Mouse (Mus musculus) heart, embryonic 12.5 days (tissue): ENCODE data around the gene Fundc1. TPM values are rescaled to one million over a fixed set of nuclear protein-coding genes. Genes with fewer than 3 reads are reported as not detected.

ENCODE experiments used
- ATAC-seq: fragments of 200-750 bp; cut with Nextera tagmentation; 2 replicates; pipeline ENCODE4 v1.8.0; 2017; ENCODE audit warnings: moderate TSS enrichment, moderate library complexity; ENCODE audit not compliant: insufficient number of reproducible peaks, low FRiP score
- H3K27ac ChIP-seq: fragments of 300-500 bp; sonication (generic); 2 replicates; pipeline ENCODE4 v1.5.1; 2016; ENCODE audit warnings: mild to moderate bottlenecking, moderate library complexity; ENCODE audit not compliant: poor library complexity, severe bottlenecking
- H3K27me3 ChIP-seq: fragments of 300-500 bp; sonication (generic); replicated peaks from 2 replicates; pipeline ENCODE4 v1.6.1; 2016; ENCODE audit warnings: mild to moderate bottlenecking, moderate library complexity
- H3K36me3 ChIP-seq: fragments of 300-500 bp; sonication (generic); 2 replicates; pipeline ENCODE4 v1.6.1; 2016; ENCODE audit warnings: mild to moderate bottlenecking, moderate library complexity
- H3K4me1 ChIP-seq: fragments of 300-500 bp; sonication (generic); replicated peaks from 2 replicates; pipeline ENCODE4 v1.6.1; 2016; ENCODE audit warnings: mild to moderate bottlenecking
- H3K4me2 ChIP-seq: fragments of 300-500 bp; sonication (generic); 2 replicates; pipeline ENCODE4 v1.6.1; 2016; ENCODE audit warnings: mild to moderate bottlenecking, moderate library complexity
- H3K4me3 ChIP-seq: fragments of 300-500 bp; sonication (generic); 2 replicates; pipeline ENCODE4 v1.5.1; 2016; ENCODE audit warnings: mild to moderate bottlenecking
- H3K9ac ChIP-seq: fragments of 300-500 bp; sonication (generic); 2 replicates; pipeline ENCODE4 v1.6.1; 2016; ENCODE audit warnings: mild to moderate bottlenecking, moderate library complexity
- H3K9me3 ChIP-seq: fragments of 300-500 bp; sonication (generic); replicated peaks from 2 replicates; pipeline ENCODE4 v1.6.1; 2016; ENCODE audit warnings: mild to moderate bottlenecking, moderate library complexity
- WGBS: fragments of 180-500 bp; shearing (Covaris S2); methylation state at CpG from one replicate; pipeline ENCODE4 v1.1.7; 2016; 5-methylcytosine and 5-hydroxymethylcytosine counted together
- polyA plus RNA-seq: library from polyadenylated mRNA; unstranded; fragments of >200 nt; fragmentation: Nextera tagmentation; extraction: Ambion mirVana; gene quantifications from 2 replicates; pipeline ENCODE4 v1.2.1, GENCODE M21; 2016

The Fundc1 gene
- polyA plus RNA-seq = 37.6 and 40.4 TPM in 2 replicates

- H3K27ac ChIP-seq = peak within 1 kb of the TSS; percentile 89
- H3K36me3 ChIP-seq = no peaks in the 10 kb centered on the region
- ATAC-seq = peak; percentile 98
- no peaks in the 10 kb centered on the region for H3K4me1 ChIP-seq
- H3K9ac ChIP-seq = peak within 1 kb of the TSS; percentile 72
- peak within 1 kb of the TSS; percentile 57 for H3K4me3 ChIP-seq
- 9% methylated on average over 30 of the region's 30 CpGs for WGBS
- H3K9me3 ChIP-seq = no peaks in the 10 kb centered on the region
- no peaks in the 10 kb centered on the region for H3K27me3 ChIP-seq
- peak within 1 kb of the TSS; percentile 60 for H3K4me2 ChIP-seq
Measured at GRCm38 (mm10) chrX:17571621-17572459, at the start of gene Fundc1. Fundc1 (minus strand) TSS chrX:17572325.

- no peak overlapping the region for H3K9ac ChIP-seq
- no peaks in the 10 kb centered on the region for H3K27me3 ChIP-seq
- no peak overlapping the region for H3K4me3 ChIP-seq
- H3K9me3 ChIP-seq = no peaks in the 10 kb centered on the region
- no peak for ATAC-seq
- no peak overlapping the region for H3K4me2 ChIP-seq
- no peak overlapping the region for H3K27ac ChIP-seq
- H3K36me3 ChIP-seq = no peaks in the 10 kb centered on the region
- 46% methylated on average over 1 of the region's 1 CpGs for WGBS
- no peaks in the 10 kb centered on the region for H3K4me1 ChIP-seq
Measured at GRCm38 (mm10) chrX:17611253-17611652, 39.1 kb upstream of the Fundc1 start.

- ATAC-seq = no peak
Measured at GRCm38 (mm10) chrX:17608763-17609162, 36.6 kb upstream of the Fundc1 start.

GRCm38 (mm10) chrX:17607668-17608067 lies 35.5 kb upstream of the Fundc1 start:
- Histone ChIP-seq H3K4me1 (no peaks in the 10 kb centered on the region), H3K36me3 (no peaks in the 10 kb centered on the region), H3K27ac (no peak overlapping the region), H3K4me2 (no peak overlapping the region), H3K9me3 (no peaks in the 10 kb centered on the region), H3K4me3 (no peak overlapping the region), H3K9ac (no peak overlapping the region), H3K27me3 (no peaks in the 10 kb centered on the region)
- no peak for ATAC-seq
- 69% methylated on average over 3 of the region's 3 CpGs for WGBS

More at GRCm38 (mm10) chrX:17608763-17609162, 36.6 kb upstream of the Fundc1 start:
- Histone ChIP-seq H3K27ac (no peak overlapping the region), H3K9ac (no peak overlapping the region), H3K9me3 (no peaks in the 10 kb centered on the region), H3K4me3 (no peak overlapping the region), H3K36me3 (no peaks in the 10 kb centered on the region), H3K4me1 (no peaks in the 10 kb centered on the region), H3K27me3 (no peaks in the 10 kb centered on the region), H3K4me2 (no peak overlapping the region)
- 58% methylated on average over 1 of the region's 1 CpGs for WGBS

GRCm38 (mm10) chrX:17593331-17593730 lies 21.2 kb upstream of the Fundc1 start:
- H3K4me1 ChIP-seq = no peaks in the 10 kb centered on the region
- no peaks in the 10 kb centered on the region for H3K36me3 ChIP-seq
- no peaks in the 10 kb centered on the region for H3K27me3 ChIP-seq
- no peak overlapping the region for H3K4me2 ChIP-seq
- H3K9me3 ChIP-seq = no peaks in the 10 kb centered on the region
- no peak overlapping the region for H3K27ac ChIP-seq
- H3K4me3 ChIP-seq = no peak overlapping the region
- H3K9ac ChIP-seq = no peak overlapping the region
- ATAC-seq = no peak

GRCm38 (mm10) chrX:17590745-17591144 lies 18.6 kb upstream of the Fundc1 start:
- Histone ChIP-seq H3K9ac (no peak overlapping the region), H3K36me3 (no peaks in the 10 kb centered on the region), H3K27ac (no peak overlapping the region), H3K27me3 (no peaks in the 10 kb centered on the region), H3K4me2 (no peak overlapping the region), H3K4me3 (no peak overlapping the region), H3K9me3 (no peaks in the 10 kb centered on the region), H3K4me1 (no peaks in the 10 kb centered on the region)
- WGBS = 14% methylated on average over 1 of the region's 1 CpGs
- ATAC-seq = no peak

- no peak for ATAC-seq
- peak overlapping the region; percentile 89 for H3K27ac ChIP-seq
- H3K9me3 ChIP-seq = no peaks in the 10 kb centered on the region
- H3K4me3 ChIP-seq = peak overlapping the region; percentile 57
- H3K36me3 ChIP-seq = no peaks in the 10 kb centered on the region
- H3K9ac ChIP-seq = peak overlapping the region; percentile 72
- H3K4me2 ChIP-seq = peak overlapping the region; percentile 60
- H3K4me1 ChIP-seq = no peaks in the 10 kb centered on the region
- WGBS = 37% methylated on average over 10 of the region's 10 CpGs
- no peaks in the 10 kb centered on the region for H3K27me3 ChIP-seq
Measured at GRCm38 (mm10) chrX:17571271-17571620, 879 bp downstream of the Fundc1 start.

GRCm38 (mm10) chrX:17568670-17569069 lies 3.5 kb downstream of the Fundc1 start:
- WGBS = 86% methylated on average over 2 of the region's 2 CpGs
- no peak overlapping the region for H3K4me3 ChIP-seq
- H3K27me3 ChIP-seq = no peaks in the 10 kb centered on the region
- H3K9ac ChIP-seq = no peak overlapping the region
- no peak overlapping the region for H3K4me2 ChIP-seq
- H3K27ac ChIP-seq = no peak overlapping the region
- no peaks in the 10 kb centered on the region for H3K4me1 ChIP-seq
- no peaks in the 10 kb centered on the region for H3K36me3 ChIP-seq
- no peaks in the 10 kb centered on the region for H3K9me3 ChIP-seq
- ATAC-seq = no peak

GRCm38 (mm10) chrX:17565743-17566142 lies 6.4 kb downstream of the Fundc1 start:
- H3K9ac ChIP-seq = no peak overlapping the region
- no peaks in the 10 kb centered on the region for H3K36me3 ChIP-seq
- H3K4me1 ChIP-seq = no peaks in the 10 kb centered on the region
- no peaks in the 10 kb centered on the region for H3K27me3 ChIP-seq
- H3K4me2 ChIP-seq = no peak overlapping the region
- H3K27ac ChIP-seq = no peak overlapping the region
- H3K9me3 ChIP-seq = no peaks in the 10 kb centered on the region
- H3K4me3 ChIP-seq = no peak overlapping the region
- no peak for ATAC-seq

- H3K27me3 ChIP-seq = no peaks in the 10 kb centered on the region
- H3K9me3 ChIP-seq = no peaks in the 10 kb centered on the region
- H3K4me2 ChIP-seq = no peak overlapping the region
- H3K27ac ChIP-seq = no peak overlapping the region
- no peaks in the 10 kb centered on the region for H3K4me1 ChIP-seq
- no peaks in the 10 kb centered on the region for H3K36me3 ChIP-seq
- no peak for ATAC-seq
- H3K9ac ChIP-seq = no peak overlapping the region
- no peak overlapping the region for H3K4me3 ChIP-seq
Measured at GRCm38 (mm10) chrX:17564732-17565131, 7.4 kb downstream of the Fundc1 start.

GRCm38 (mm10) chrX:17558746-17559145 lies 13.4 kb downstream of the Fundc1 start:
- H3K4me2 ChIP-seq = no peak overlapping the region
- ATAC-seq = no peak
- no peak overlapping the region for H3K4me3 ChIP-seq
- no peak overlapping the region for H3K9ac ChIP-seq
- 65% methylated on average over 4 of the region's 4 CpGs for WGBS
- H3K9me3 ChIP-seq = no peaks in the 10 kb centered on the region
- no peak overlapping the region for H3K27ac ChIP-seq
- H3K36me3 ChIP-seq = no peaks in the 10 kb centered on the region
- H3K27me3 ChIP-seq = no peaks in the 10 kb centered on the region
- no peaks in the 10 kb centered on the region for H3K4me1 ChIP-seq

- ATAC-seq = no peak
- Histone ChIP-seq H3K27me3 (no peaks in the 10 kb centered on the region), H3K27ac (no peak overlapping the region)
Measured at GRCm38 (mm10) chrX:17554488-17554887, 17.6 kb downstream of the Fundc1 start.

More at GRCm38 (mm10) chrX:17554488-17554887, 17.6 kb downstream of the Fundc1 start:
- Histone ChIP-seq H3K36me3 (no peaks in the 10 kb centered on the region), H3K4me2 (no peak overlapping the region), H3K4me3 (no peak overlapping the region), H3K9ac (no peak overlapping the region), H3K4me1 (no peaks in the 10 kb centered on the region), H3K9me3 (no peaks in the 10 kb centered on the region)
- 80% methylated on average over 4 of the region's 4 CpGs for WGBS
